Mouse (Mus musculus) erythroblast, embryonic 14.5 days (primary cell): ENCODE results near the gene Cdip1.

Experiments used
- GATA1 ChIP-seq: IDR thresholded peaks from 2 replicates; pipeline ENCODE4 v1.6.1; 2012; ENCODE audit warnings: low read length, inconsistent platforms, mixed read lengths
- TAL1 ChIP-seq: IDR thresholded peaks from 3 replicates; pipeline ENCODE4 v1.6.1; 2012; ENCODE audit warnings: low read length, inconsistent platforms, mixed read lengths

DNA sequence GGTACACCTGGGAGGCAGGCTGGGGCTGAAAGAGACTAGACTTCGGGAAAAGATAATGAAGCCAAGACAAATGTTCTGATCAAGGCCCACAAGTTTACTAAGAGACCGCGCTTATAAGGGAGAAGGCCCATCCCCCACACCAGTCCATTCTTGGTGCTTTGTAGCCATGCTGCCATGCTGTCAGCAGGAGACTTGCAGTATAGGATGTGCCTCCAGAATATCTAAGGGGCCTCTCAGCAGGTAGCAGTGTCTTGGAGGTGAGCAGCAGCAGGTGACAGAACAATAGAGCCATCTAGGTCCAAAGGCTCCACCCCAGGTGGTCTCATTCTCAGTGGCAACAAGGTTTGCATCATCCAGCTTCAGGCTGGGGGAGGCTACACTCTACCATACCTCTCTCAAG is 28.3 kb upstream of the Cdip1 start:
- TF ChIP-seq GATA1 (no peak), TAL1 (no peak)
